Mouse (Mus musculus): Measurements from ENCODE around the gene Gnb1. TPM values are rescaled to one million over a fixed set of nuclear protein-coding genes. Genes with fewer than 3 reads are reported as not detected.

The Gnb1 gene
- polyA plus RNA-seq, 1 experiment from 2014 or later: 1,263 TPM

DNA sequence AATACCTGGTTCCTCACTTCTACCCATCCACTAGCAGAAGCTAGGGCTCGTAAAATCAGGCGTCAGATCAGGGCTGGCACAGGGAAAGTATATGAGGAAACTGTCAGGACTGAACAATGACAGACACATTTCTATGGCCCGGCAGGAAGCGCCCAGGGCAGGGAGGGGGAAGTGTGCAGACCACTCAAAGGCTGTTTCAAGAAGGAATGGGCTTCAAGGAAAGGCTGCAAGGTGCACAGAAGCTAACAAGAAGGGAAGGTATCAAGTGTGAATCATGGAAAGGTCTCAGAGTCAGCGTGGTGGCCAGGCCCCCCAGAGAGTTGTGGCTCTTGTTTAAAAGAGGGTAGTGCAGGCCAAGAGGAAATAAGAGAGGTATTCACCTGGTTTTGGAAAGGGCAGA lies 705 bp upstream of the Gnb1 start:
- 20% methylated on average over 5 of the region's 5 CpGs for WGBS
- 0 out of 2 replicates have a peak, but pooled peaks have one; percentile 0 for ATAC-seq (ENCODE audit: low FRiP score, low TSS enrichment)

DNA sequence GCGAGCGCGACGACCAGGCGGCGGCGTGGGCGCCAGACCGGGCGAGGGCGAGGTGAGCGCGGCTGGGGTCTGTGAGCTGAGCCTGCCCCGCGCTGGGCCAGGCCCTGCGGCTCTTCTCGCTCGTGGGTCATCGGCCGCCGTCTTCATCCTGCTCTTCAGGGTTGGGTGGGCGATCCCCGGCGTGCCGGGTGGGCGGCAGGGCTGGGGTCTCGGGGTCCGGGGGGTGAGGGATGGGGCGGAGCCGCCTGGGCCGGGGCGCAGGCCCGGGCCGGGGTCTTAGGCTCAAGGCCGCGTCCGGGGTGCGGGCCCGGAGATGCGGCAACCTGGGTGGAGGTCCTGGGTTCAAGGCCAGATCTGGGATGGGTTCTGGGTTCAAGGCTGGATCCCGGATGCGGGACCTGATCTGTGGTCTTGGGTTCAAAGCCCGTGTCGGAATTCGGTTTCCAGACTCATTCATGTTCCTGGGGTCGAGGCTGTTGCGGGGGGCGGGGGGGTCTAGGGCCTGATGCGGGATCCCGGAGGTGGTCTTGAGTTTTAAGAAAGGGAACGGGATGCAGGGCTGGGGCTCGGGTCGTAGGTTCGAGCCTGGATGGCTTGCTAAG lies 469 bp downstream of the Gnb1 start:
- peak overlapping the region; percentile 65 for H3K4me2 ChIP-seq (ENCODE audit: low read length)
- no peaks in the 10 kb centered on the region for H3K36me3 ChIP-seq (ENCODE audit: control insufficient read depth, insufficient read depth, low read length)
- H3K27ac ChIP-seq (replicated peaks; ENCODE audit: low read depth, low read length): peak overlapping the region; percentile 96
- H3K4me3 ChIP-seq (replicated peaks; ENCODE audit: low read depth, low read length): peak overlapping the region; percentile 100
- H3K9me3 ChIP-seq (ENCODE audit: control insufficient read depth, low read length): no peaks in the 10 kb centered on the region
- H3K27me3 ChIP-seq (ENCODE audit: control insufficient read depth, insufficient read depth, low read length): no peaks in the 10 kb centered on the region
- H3K9ac ChIP-seq (replicated peaks; ENCODE audit: low read length): peak overlapping the region; percentile 100
- H3K4me1 ChIP-seq (ENCODE audit: control insufficient read depth, insufficient read depth, low read length): peaks cover 46% of the 10 kb centered on the region
- DNase-seq (peak; percentile 67), ATAC-seq (ENCODE audit: low FRiP score, low TSS enrichment) (peak; percentile 66)
- under 1% methylated on average over 43 of the region's 54 CpGs for WGBS

More for the DNA sequence above, 705 bp upstream of the Gnb1 start:
- Histone ChIP-seq H3K27ac (replicated peaks; ENCODE audit: low read depth, low read length) (peak overlapping the region; percentile 96), H3K9ac (replicated peaks; ENCODE audit: low read length) (peak overlapping the region; percentile 100), H3K4me1 (ENCODE audit: control insufficient read depth, insufficient read depth, low read length) (peaks cover 41% of the 10 kb centered on the region), H3K36me3 (ENCODE audit: control insufficient read depth, insufficient read depth, low read length) (no peaks in the 10 kb centered on the region), H3K4me2 (ENCODE audit: low read length) (peak overlapping the region; percentile 65), H3K4me3 (replicated peaks; ENCODE audit: low read depth, low read length) (peak overlapping the region; percentile 100), H3K9me3 (ENCODE audit: control insufficient read depth, low read length) (no peaks in the 10 kb centered on the region), H3K27me3 (ENCODE audit: control insufficient read depth, insufficient read depth, low read length) (no peaks in the 10 kb centered on the region)
- no peak for DNase-seq

DNA sequence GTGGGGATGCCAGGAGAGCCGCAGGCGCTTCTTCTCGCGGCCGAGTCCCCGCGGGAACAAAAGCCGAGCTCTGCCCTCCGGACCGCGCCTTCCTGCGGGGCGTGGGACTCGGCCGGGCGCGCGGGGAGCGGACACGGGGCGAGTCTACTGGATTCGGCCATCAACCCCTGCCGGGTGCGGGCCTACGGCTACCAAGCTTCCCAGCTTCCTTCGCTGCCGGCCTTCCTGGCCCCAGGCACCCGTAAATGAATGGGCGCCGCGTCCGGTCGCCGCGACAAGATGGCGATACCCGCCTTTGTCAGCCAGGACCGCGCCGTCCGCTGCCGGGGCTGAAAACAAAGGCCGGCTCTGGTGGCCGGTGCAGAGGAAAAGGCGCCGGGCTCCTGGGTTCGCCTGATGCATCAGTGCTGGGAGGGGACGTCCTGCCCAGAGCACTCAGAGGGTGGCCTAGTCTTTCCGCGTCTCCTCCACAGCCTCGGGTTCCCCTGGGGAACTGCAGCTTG lies 1.0 kb downstream of the Gnb1 start:
- H3K4me3 ChIP-seq (replicated peaks; ENCODE audit: low read depth, low read length): peak overlapping the region; percentile 100
- peak overlapping the region; percentile 96 for H3K27ac ChIP-seq (replicated peaks; ENCODE audit: low read depth, low read length)
- H3K36me3 ChIP-seq (ENCODE audit: control insufficient read depth, insufficient read depth, low read length): no peaks in the 10 kb centered on the region
- H3K9ac ChIP-seq (replicated peaks; ENCODE audit: low read length): peak overlapping the region; percentile 100
- peaks cover 46% of the 10 kb centered on the region for H3K4me1 ChIP-seq (ENCODE audit: control insufficient read depth, insufficient read depth, low read length)
- DNase-seq (peak; percentile 73), ATAC-seq (ENCODE audit: low FRiP score, low TSS enrichment) (no peak)
- under 1% methylated on average over 51 of the region's 51 CpGs for WGBS
- peak overlapping the region; percentile 65 for H3K4me2 ChIP-seq (ENCODE audit: low read length)
- no peaks in the 10 kb centered on the region for H3K9me3 ChIP-seq (ENCODE audit: control insufficient read depth, low read length)
- no peaks in the 10 kb centered on the region for H3K27me3 ChIP-seq (ENCODE audit: control insufficient read depth, insufficient read depth, low read length)

DNA sequence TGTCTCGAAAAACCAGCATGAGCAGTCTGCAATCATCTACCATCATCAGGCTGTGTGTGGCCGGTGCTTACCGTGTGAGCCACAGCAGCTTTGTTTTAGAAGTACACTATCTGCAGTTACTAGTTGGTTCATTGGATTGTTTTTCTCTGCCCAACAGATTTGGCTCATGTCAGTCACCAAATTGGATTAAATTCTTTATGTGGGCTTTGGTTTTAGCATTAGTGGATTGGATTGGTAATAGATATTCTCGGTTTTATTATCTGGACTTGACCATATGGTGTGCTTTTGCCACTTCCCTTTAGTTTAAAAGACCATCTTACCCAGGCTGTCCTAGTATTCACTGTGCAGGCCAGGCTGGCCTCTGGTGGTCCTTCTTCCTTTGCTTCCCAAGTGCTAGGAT lies 3.7 kb downstream of the Gnb1 start:
- ATAC-seq (ENCODE audit: low FRiP score, low TSS enrichment) (no peak), DNase-seq (no peak)
- 64% methylated on average over 4 of the region's 4 CpGs for WGBS
- no peak overlapping the region for H3K9ac ChIP-seq (replicated peaks; ENCODE audit: low read length)
- H3K9me3 ChIP-seq (ENCODE audit: control insufficient read depth, low read length): no peaks in the 10 kb centered on the region
- H3K27ac ChIP-seq (replicated peaks; ENCODE audit: low read depth, low read length): no peak overlapping the region
- no peak overlapping the region for H3K4me3 ChIP-seq (replicated peaks; ENCODE audit: low read depth, low read length)
- no peaks in the 10 kb centered on the region for H3K36me3 ChIP-seq (ENCODE audit: control insufficient read depth, insufficient read depth, low read length)
- no peaks in the 10 kb centered on the region for H3K27me3 ChIP-seq (ENCODE audit: control insufficient read depth, insufficient read depth, low read length)
- peaks cover 35% of the 10 kb centered on the region for H3K4me1 ChIP-seq (ENCODE audit: control insufficient read depth, insufficient read depth, low read length)
- H3K4me2 ChIP-seq (ENCODE audit: low read length): peak overlapping the region; percentile 65

DNA sequence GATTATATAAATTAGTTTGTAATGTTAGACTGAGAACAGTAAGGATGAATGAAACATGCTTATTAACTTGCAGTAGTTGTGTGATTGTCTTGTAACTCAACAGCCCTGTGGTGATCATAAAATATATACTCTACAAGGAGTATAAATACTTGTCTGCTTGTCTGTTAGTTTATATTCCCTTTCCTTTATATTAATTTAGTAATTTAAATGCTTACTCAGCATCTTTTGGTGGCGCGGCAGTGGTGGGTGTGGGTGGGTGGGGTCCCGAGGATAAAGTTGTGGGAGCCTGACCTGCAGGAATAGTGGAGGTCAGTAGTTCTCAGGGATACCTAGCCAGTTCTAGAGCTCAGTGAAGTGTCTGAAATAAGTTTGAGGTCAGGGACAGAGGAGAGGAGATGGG lies 6.8 kb downstream of the Gnb1 start:
- Histone ChIP-seq H3K36me3 (ENCODE audit: control insufficient read depth, insufficient read depth, low read length) (no peaks in the 10 kb centered on the region), H3K27me3 (ENCODE audit: control insufficient read depth, insufficient read depth, low read length) (no peaks in the 10 kb centered on the region), H3K9me3 (ENCODE audit: control insufficient read depth, low read length) (no peaks in the 10 kb centered on the region), H3K9ac (replicated peaks; ENCODE audit: low read length) (no peak overlapping the region), H3K4me3 (replicated peaks; ENCODE audit: low read depth, low read length) (no peak overlapping the region), H3K27ac (replicated peaks; ENCODE audit: low read depth, low read length) (no peak overlapping the region), H3K4me1 (ENCODE audit: control insufficient read depth, insufficient read depth, low read length) (peaks cover 27% of the 10 kb centered on the region), H3K4me2 (ENCODE audit: low read length) (no peak overlapping the region)
- DNase-seq: no peak
- WGBS: 92% methylated on average over 3 of the region's 3 CpGs
- no peak for ATAC-seq (ENCODE audit: low FRiP score, low TSS enrichment)

DNA sequence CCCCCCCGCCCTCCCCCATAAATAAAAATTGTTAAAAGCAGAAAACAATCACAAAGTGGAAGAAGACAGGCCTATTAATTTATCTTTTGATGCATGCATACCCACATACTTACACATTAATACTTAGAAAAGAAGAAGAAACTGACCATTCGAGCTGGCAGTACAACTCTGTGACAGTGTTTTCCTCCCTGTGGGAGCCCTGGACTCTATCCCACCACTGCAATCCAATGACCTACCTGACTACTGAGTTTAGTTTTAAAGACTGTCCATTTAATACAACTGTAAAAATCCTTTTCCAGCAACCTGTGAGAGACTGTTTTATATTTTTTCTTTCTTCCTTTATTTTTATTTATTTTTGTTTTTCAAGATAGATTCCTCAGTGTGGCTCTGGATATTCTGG lies 10.0 kb downstream of the Gnb1 start:
- H3K4me1 ChIP-seq (ENCODE audit: control insufficient read depth, insufficient read depth, low read length): 0 out of 2 replicates have a peak, but pooled peaks cover 3% of the 10 kb centered on the region
- 0 out of 2 replicates have a peak, but pooled peaks cover 4% of the 10 kb centered on the region for H3K36me3 ChIP-seq (ENCODE audit: control insufficient read depth, insufficient read depth, low read length)
- H3K27me3 ChIP-seq (ENCODE audit: control insufficient read depth, insufficient read depth, low read length): no peaks in the 10 kb centered on the region
- no peaks in the 10 kb centered on the region for H3K9me3 ChIP-seq (ENCODE audit: control insufficient read depth, low read length)
- H3K4me3 ChIP-seq (replicated peaks; ENCODE audit: low read depth, low read length): no peak overlapping the region
- no peak overlapping the region for H3K9ac ChIP-seq (replicated peaks; ENCODE audit: low read length)
- WGBS: 86% methylated on average over 2 of the region's 2 CpGs
- no peak for ATAC-seq (ENCODE audit: low FRiP score, low TSS enrichment)
- no peak overlapping the region for H3K27ac ChIP-seq (replicated peaks; ENCODE audit: low read depth, low read length)
- no peak for DNase-seq
- no peak overlapping the region for H3K4me2 ChIP-seq (ENCODE audit: low read length)

DNA sequence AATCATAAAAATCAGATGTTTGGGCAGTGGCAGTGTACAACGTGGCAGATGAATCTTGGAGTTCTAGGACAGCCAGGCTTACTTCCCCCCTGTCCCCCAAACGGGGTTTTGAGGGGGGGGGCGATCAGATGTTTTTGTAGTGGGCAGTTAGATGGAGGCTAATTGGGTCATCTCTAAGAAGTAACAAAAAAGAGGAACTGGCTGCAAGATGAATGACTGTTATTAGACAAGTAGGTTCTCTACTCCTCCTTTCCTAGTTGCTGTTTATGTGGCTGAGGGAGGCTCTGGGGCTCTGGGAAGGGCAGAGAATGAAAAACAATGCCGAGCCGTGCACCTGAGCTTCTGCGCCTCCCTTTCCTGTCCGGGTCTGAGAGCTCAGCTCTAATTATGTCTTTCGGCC lies 13.9 kb downstream of the Gnb1 start:
- Histone ChIP-seq H3K4me1 (ENCODE audit: control insufficient read depth, insufficient read depth, low read length) (no peaks in the 10 kb centered on the region), H3K9me3 (ENCODE audit: control insufficient read depth, low read length) (no peaks in the 10 kb centered on the region), H3K9ac (replicated peaks; ENCODE audit: low read length) (no peak overlapping the region), H3K27ac (replicated peaks; ENCODE audit: low read depth, low read length) (no peak overlapping the region), H3K27me3 (ENCODE audit: control insufficient read depth, insufficient read depth, low read length) (no peaks in the 10 kb centered on the region), H3K4me3 (replicated peaks; ENCODE audit: low read depth, low read length) (no peak overlapping the region), H3K36me3 (ENCODE audit: control insufficient read depth, insufficient read depth, low read length) (0 out of 2 replicates have a peak, but pooled peaks cover 4% of the 10 kb centered on the region), H3K4me2 (ENCODE audit: low read length) (no peak overlapping the region)
- no peak for ATAC-seq (ENCODE audit: low FRiP score, low TSS enrichment)
- 79% methylated on average over 8 of the region's 8 CpGs for whole genome bisulfite sequencing
- DNase-seq: no peak

DNA sequence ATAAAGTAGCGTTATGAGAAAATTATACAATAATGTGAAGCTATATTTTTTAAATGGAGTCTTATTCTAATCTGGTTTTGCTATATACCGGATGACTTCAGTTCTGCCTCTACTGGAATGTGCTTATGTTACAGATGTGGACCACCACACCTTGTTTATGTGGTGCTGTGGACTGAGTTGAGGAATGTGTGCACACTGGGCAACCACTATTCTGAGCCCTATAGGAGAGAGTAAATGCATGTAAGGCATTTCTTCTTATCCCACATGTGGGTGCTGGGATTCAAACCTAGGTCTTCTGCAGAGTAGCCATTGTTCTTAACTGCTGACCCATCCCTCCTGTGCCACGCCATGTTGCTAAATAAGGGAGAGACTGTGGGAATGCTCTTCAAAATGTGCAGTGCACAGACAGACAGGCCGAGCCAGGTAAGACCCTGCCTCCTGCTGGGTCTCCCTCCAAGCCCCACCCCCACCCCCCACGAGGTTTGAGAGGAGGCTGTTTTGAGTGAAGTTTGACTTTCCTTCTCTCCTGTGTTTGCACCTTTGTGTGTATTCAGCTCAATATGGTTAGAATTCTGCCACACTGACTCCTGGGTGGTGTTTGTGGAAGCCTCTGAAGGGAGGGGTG lies 14.6 kb downstream of the Gnb1 start:
- Histone ChIP-seq H3K4me2 (ENCODE audit: low read length) (no peak overlapping the region), H3K4me1 (ENCODE audit: control insufficient read depth, insufficient read depth, low read length) (no peaks in the 10 kb centered on the region), H3K9me3 (ENCODE audit: control insufficient read depth, low read length) (no peaks in the 10 kb centered on the region), H3K36me3 (ENCODE audit: control insufficient read depth, insufficient read depth, low read length) (0 out of 2 replicates have a peak, but pooled peaks cover 4% of the 10 kb centered on the region), H3K9ac (replicated peaks; ENCODE audit: low read length) (no peak overlapping the region), H3K4me3 (replicated peaks; ENCODE audit: low read depth, low read length) (no peak overlapping the region), H3K27me3 (ENCODE audit: control insufficient read depth, insufficient read depth, low read length) (no peaks in the 10 kb centered on the region), H3K27ac (replicated peaks; ENCODE audit: low read depth, low read length) (no peak overlapping the region)
- DNase-seq (no peak), ATAC-seq (ENCODE audit: low FRiP score, low TSS enrichment) (no peak)
- 80% methylated on average over 5 of the region's 5 CpGs for WGBS

DNA sequence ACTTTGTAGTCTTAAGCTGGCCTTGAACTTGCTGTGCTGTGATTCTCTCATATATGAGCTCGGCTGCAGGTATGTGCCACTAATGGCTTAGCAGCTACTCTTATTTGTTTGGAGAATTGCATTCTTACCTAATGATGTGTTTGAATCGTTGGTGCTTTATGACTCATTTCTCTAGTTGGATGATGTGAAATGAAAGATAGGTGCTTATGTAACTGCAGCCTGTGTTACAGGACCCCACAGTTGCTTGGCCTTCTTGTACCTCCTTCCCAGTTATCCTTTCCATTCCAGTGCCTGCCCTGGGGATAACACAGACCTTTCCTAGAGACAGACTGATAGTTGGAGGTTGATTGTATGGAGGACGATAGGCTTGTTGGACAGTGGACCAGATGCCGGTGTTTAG lies 17.5 kb downstream of the Gnb1 start:
- DNase-seq: no peak
- WGBS: 94% methylated on average over 4 of the region's 4 CpGs
- H3K4me1 ChIP-seq (ENCODE audit: control insufficient read depth, insufficient read depth, low read length): no peaks in the 10 kb centered on the region
- no peak overlapping the region for H3K4me3 ChIP-seq (replicated peaks; ENCODE audit: low read depth, low read length)
- no peak overlapping the region for H3K27ac ChIP-seq (replicated peaks; ENCODE audit: low read depth, low read length)
- H3K36me3 ChIP-seq (ENCODE audit: control insufficient read depth, insufficient read depth, low read length): 0 out of 2 replicates have a peak, but pooled peaks cover 8% of the 10 kb centered on the region
- no peaks in the 10 kb centered on the region for H3K27me3 ChIP-seq (ENCODE audit: control insufficient read depth, insufficient read depth, low read length)
- ATAC-seq (ENCODE audit: low FRiP score, low TSS enrichment): no peak
- H3K4me2 ChIP-seq (ENCODE audit: low read length): no peak overlapping the region
- H3K9ac ChIP-seq (replicated peaks; ENCODE audit: low read length): no peak overlapping the region
- no peaks in the 10 kb centered on the region for H3K9me3 ChIP-seq (ENCODE audit: control insufficient read depth, low read length)

Measured in midbrain, embryonic 14.5 days (tissue).